Mouse (Mus musculus): ENCODE measurements around the gene Ydjc. TPM values are rescaled to one million over a fixed set of nuclear protein-coding genes. Genes with fewer than 3 reads are reported as not detected.
A peak's percentile ranks its signal among the peaks of the same experiment; 100 is the strongest.
"Not testable (repeated sequence)": the region's sequence is repeated elsewhere in the genome, so short reads cannot be mapped to it uniquely, and the experiment has no call there.

Ydjc gene
- polyA plus RNA-seq, 1 experiment from 2014 or later = 7.5 TPM

DNA sequence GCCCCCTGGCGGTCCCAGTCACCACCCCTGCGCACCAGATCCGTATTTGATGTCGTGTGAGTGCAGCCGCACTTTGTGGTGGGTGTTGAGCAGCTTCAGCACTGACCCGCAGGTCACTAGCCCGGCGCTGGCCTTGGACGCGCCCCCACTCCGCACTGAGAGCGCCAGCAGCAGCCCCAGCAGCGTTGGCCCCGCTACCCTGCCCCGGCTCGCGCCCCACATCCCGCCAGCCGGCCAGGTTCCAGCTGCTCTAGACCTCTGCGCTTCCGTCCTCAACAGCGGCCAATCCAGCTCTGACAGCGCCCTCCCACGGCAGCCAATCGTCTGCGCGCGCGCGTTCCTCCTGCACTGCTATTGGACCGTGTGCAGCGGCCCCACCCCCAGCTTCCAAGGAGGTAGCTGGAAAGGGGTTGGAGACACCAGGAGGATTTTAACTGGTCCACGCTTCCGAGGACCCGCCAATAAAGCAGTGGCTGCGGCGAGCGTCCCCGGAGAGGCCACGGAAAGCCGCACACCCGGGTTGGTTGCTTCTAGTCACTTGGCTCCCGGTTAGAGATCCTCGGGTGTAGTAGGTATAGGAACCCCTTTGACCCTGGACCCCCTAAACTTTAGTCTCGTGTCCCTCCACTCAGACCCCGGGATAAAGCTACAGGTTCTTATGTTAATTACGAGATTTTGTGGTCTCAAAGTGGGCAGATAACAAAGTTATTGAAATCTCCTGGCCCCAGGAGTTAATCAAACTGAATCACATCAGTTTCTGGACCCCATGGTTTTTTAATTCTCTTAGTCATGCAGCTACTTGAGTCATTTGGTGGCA is 12.1 kb upstream of the Ydjc start, which contains the start of gene Sdf2l1:
Sdf2l1 (minus strand) TSS at position 295 of the 817 bp plus-strand sequence.
- peaks cover 23% of the 10 kb centered on the region for H3K4me1 ChIP-seq
- under 1% methylated on average over 47 of the region's 47 CpGs for WGBS

DNA sequence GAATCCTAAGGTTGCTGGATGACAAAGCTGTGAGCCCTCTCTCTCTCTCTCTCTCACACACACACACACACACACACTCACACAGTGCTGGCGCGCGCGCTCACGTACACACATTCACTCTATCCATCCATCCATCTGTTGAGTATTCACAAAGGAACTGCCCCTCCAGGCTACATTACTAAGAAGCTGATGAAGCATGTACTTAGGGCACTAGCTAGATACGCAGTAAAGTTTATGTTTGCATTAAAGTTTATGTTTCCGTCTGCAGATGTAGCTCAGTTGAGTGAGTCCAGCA is 11.6 kb upstream of the Ydjc start:
- no peaks in the 10 kb centered on the region for H3K9me3 ChIP-seq
- H3K27ac ChIP-seq (replicated peaks) = peak overlapping the region; percentile 93
- peaks cover 15% of the 10 kb centered on the region for H3K36me3 ChIP-seq (replicated peaks)
- H3K4me1 ChIP-seq = peaks cover 23% of the 10 kb centered on the region
- WGBS = 39% methylated on average over 7 of the region's 7 CpGs
- H3K27me3 ChIP-seq (replicated peaks; ENCODE audit: low read depth, poor library complexity, severe bottlenecking) = no peaks in the 10 kb centered on the region
- DNase-seq (ENCODE audit: low spot score) = peak; percentile 39
- H3K4me3 ChIP-seq = peak overlapping the region; percentile 87

More for the DNA sequence above, 12.1 kb upstream of the Ydjc start, which contains the start of gene Sdf2l1:
- Histone ChIP-seq H3K36me3 (replicated peaks) (peaks cover 15% of the 10 kb centered on the region), H3K27ac (replicated peaks) (peak within 1 kb of the TSS; percentile 93), H3K4me3 (peak within 1 kb of the TSS; percentile 87), H3K9me3 (no peaks in the 10 kb centered on the region), H3K27me3 (replicated peaks; ENCODE audit: low read depth, poor library complexity, severe bottlenecking) (no peaks in the 10 kb centered on the region)
- peak; percentile 99 for DNase-seq (ENCODE audit: low spot score)

DNA sequence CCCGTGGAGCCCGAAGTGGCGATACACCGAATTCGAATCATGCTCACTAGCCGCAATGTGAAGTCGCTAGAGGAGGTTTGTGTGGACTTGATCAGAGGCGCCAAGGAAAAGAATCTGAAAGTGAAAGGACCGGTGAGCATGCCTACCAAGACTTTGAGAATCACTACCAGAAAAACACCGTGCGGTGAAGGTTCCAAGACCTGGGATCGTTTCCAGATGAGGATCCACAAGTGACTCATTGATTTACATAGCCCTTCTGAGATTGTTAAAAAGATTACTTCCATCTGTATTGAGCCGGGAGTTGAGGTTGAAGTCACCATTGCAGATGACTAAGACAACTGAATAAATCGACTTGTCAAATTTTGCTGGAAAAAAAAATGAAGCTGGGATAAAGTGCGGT is 7.1 kb upstream of the Ydjc start:
- H3K36me3 ChIP-seq (replicated peaks) = no peaks in the 10 kb centered on the region
- no peak overlapping the region for H3K4me3 ChIP-seq
- H3K27ac ChIP-seq (replicated peaks) = no peak overlapping the region
- H3K4me1 ChIP-seq = peaks cover 7% of the 10 kb centered on the region
- no peaks in the 10 kb centered on the region for H3K27me3 ChIP-seq (replicated peaks; ENCODE audit: low read depth, poor library complexity, severe bottlenecking)
- 84% methylated on average over 15 of the region's 15 CpGs for WGBS
- no peak for DNase-seq (ENCODE audit: low spot score)
- H3K9me3 ChIP-seq = no peaks in the 10 kb centered on the region

DNA sequence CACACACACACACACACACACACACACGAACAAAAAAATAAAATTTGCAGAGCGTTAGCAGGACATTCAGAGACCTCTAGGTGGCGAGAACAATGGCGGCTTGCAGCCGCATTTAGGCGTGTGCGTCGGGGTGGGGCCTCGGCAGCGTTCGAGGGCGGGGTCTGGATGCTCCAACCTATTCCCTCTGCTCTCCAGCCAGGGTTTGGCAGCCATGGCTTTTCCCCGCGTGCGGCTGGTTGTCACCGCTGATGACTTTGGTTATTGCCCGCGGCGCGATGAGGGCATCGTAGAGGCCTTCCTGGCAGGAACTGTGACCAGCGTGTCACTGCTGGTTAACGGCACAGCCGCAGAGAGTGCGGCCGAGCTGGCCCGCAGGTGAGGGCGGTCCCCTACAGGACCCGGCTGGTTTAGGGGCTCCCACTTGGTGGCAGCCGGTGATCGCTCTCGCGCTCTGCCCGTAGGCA is 2.4 kb downstream of the Ydjc start, which contains the start of gene Ccdc116:
Ccdc116 (minus strand) TSS at position 458 of the 464 bp plus-strand sequence.
- under 1% methylated on average over 34 of the region's 34 CpGs for WGBS
- peaks cover 15% of the 10 kb centered on the region for H3K36me3 ChIP-seq (replicated peaks)
- H3K4me1 ChIP-seq = peaks cover 29% of the 10 kb centered on the region
- no peaks in the 10 kb centered on the region for H3K9me3 ChIP-seq
- peak within 1 kb of the TSS; percentile 72 for H3K4me3 ChIP-seq
- H3K27me3 ChIP-seq (replicated peaks; ENCODE audit: low read depth, poor library complexity, severe bottlenecking) = peaks cover 19% of the 10 kb centered on the region
- DNase-seq (ENCODE audit: low spot score) = peak; percentile 92
- H3K27ac ChIP-seq (replicated peaks) = peak within 1 kb of the TSS; percentile 65

DNA sequence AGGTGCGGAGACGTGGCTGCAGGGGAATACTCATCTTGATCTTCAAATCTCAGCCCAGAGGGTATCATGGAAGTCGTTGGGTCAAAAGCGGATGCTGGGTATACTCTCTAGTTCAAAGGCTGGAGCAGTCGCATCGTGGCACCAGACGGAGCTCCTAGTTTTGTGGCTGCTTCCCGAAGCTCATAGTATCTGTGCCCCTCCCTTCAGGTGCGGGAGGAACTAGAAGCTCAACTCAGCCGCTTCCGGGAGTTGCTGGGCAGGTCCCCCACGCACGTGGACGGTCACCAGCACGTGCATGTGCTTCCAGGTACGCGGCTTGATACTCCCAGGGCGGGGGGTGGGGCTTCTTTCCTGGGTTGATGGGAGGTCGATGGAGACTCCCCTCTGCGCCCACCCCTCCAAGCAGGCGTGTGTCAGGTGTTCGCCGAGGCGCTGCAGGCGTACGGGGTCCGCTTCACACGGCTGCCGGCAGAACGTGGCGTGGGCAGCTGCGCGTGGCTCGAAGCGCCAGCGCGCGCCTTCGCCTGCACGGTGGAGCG is 3.0 kb downstream of the Ydjc start:
- Histone ChIP-seq H3K4me3 (peak overlapping the region; percentile 72), H3K27ac (replicated peaks) (peak overlapping the region; percentile 65; the same call in 1 of the 2 replicates), H3K9me3 (no peaks in the 10 kb centered on the region), H3K36me3 (replicated peaks) (peaks cover 21% of the 10 kb centered on the region), H3K27me3 (replicated peaks; ENCODE audit: low read depth, poor library complexity, severe bottlenecking) (peaks cover 19% of the 10 kb centered on the region), H3K4me1 (peaks cover 29% of the 10 kb centered on the region)
- DNase-seq (ENCODE audit: low spot score) = peak; percentile 53
- WGBS = under 1% methylated on average over 41 of the region's 41 CpGs

DNA sequence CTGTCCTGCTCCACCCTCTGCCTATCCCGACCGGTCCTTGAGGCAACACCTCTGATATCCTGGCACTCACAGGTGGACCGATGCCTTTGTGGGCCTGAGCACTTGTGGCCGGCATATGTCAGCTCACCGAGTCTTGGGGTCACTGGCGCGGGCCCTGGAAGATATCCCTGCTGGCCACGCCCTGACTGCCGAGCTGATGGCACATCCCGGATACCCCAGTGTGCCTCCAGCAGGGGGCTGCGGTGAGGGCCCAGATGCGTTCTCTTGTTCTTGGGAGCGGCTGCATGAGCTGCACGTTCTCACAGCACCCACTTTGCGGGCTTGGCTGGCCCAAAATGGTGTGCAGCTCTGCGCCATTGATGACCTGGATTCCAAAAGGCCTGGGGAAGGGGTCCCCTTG is 3.7 kb downstream of the Ydjc start:
- Histone ChIP-seq H3K36me3 (replicated peaks) (peaks cover 28% of the 10 kb centered on the region), H3K27ac (replicated peaks) (no peak overlapping the region; the same call in 1 of the 2 replicates), H3K9me3 (no peaks in the 10 kb centered on the region), H3K4me3 (peak overlapping the region; percentile 72), H3K27me3 (replicated peaks; ENCODE audit: low read depth, poor library complexity, severe bottlenecking) (peaks cover 19% of the 10 kb centered on the region), H3K4me1 (peaks cover 29% of the 10 kb centered on the region)
- WGBS = 5% methylated on average over 16 of the region's 16 CpGs
- peak; percentile 77 for DNase-seq (ENCODE audit: low spot score)

DNA sequence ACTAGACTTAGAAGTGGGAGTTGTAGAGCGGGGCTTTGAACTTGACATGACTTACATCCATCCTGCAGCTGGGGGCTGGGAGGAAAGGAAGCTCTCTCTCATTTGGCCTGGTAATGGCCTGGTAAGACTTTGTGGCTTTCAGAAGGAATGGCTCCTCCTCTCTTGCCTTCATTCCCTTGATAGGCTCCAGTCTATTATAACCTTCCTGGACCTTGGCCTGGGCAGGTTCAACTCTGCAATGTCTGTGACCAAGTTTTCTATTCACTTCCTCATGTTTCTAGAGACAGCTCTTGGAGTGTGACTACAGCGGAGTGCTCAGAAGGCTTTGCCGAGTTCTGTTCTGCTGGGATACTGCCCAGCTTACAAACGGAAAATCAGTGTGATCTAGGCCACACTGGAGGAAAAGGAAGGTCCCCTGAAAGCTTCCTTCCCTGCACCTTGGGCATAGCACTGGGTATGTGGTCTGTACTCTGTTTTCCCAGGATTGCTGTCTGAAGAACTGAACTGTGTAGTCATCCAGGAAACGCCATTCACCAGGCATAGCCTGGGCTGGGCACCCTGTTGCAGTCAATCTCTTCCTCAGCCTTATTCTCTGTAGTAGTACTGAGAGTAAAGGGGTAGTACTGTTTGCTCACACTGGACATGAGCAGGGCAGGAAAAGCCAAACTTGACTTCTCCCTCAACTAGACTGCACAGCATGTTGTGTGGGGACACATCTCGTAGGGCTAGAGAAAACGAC is 6.3 kb downstream of the Ydjc start:
- Histone ChIP-seq H3K27me3 (replicated peaks; ENCODE audit: low read depth, poor library complexity, severe bottlenecking) (peaks cover 19% of the 10 kb centered on the region), H3K4me3 (no peak overlapping the region), H3K36me3 (replicated peaks) (peaks cover 51% of the 10 kb centered on the region), H3K4me1 (peaks cover 19% of the 10 kb centered on the region), H3K9me3 (no peaks in the 10 kb centered on the region), H3K27ac (replicated peaks) (no peak overlapping the region)
- no peak for DNase-seq (ENCODE audit: low spot score)
- WGBS = 91% methylated on average over 7 of the region's 7 CpGs

DNA sequence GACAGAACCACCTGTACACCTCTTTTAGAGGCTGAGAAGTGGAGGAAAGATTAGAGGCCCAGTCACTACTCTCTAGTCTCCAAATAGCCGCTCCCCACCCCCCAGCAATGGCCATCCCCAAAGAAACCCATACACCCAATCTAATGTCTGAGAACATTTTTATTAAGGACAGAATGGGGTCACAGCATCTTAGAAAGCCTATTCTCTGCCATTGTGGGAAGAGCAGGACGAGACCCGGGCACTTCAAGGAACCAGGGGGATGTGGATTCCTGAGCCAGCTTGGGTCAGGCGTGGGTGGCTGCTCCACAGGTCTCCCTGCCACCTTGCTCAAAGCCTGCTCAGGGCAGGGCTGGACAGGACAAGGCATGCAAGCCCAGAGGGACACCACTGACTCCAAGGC is 7.5 kb downstream of the Ydjc start:
- peaks cover 63% of the 10 kb centered on the region for H3K36me3 ChIP-seq (replicated peaks)
- no peak overlapping the region for H3K4me3 ChIP-seq
- peaks cover 17% of the 10 kb centered on the region for H3K4me1 ChIP-seq
- 96% methylated on average over 4 of the region's 4 CpGs for WGBS
- peaks cover 18% of the 10 kb centered on the region for H3K27me3 ChIP-seq (replicated peaks; ENCODE audit: low read depth, poor library complexity, severe bottlenecking)
- no peaks in the 10 kb centered on the region for H3K9me3 ChIP-seq
- DNase-seq (ENCODE audit: low spot score) = no peak
- no peak overlapping the region for H3K27ac ChIP-seq (replicated peaks)

DNA sequence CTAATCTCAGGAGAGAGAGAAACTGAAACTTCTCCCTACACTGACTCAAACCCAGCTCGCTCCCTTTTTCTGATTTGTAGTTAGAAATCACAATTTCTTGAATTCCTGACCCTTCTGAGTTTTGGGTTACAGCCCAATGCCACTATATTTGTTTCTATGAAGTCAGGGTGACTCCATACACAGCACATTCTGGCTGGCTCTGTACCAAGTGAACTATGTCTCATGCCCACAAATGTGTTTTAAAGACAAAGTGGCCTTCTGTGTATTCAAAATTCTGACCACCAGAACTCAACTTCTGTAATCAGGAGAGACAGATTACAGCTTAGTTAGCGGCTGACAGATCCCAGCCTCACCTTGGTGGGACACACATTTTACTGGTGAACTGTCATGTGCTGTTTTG is 9.9 kb downstream of the Ydjc start:
- Histone ChIP-seq H3K4me1 (no peaks in the 10 kb centered on the region), H3K27me3 (replicated peaks; ENCODE audit: low read depth, poor library complexity, severe bottlenecking) (no peaks in the 10 kb centered on the region), H3K4me3 (no peak overlapping the region), H3K36me3 (replicated peaks) (peaks cover 88% of the 10 kb centered on the region), H3K9me3 (no peaks in the 10 kb centered on the region), H3K27ac (replicated peaks) (no peak overlapping the region)
- DNase-seq (ENCODE audit: low spot score) = no peak
- WGBS = 96% methylated on average over 2 of the region's 2 CpGs

DNA sequence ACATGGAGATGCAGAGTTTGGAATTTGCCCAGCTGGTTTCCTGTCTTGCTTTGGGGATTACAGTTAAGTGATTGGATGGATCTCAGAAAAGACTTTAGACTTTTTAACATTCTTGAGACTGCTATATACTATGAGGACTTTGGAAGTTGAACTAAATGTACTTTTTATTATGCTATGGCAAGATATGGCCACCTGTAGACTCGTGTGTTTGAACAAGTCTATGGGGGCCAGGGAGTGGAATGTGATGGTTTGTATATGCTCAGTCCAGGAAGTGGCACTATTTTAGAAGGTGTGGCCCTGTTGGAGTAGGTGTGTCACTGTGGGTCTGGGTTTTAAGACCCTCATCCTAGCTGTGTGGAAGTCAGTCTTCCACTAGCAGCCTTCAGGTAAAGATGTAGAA is 21.1 kb downstream of the Ydjc start:
- not testable (repeated sequence) for H3K27ac ChIP-seq (replicated peaks); DNase-seq (ENCODE audit: low spot score); H3K4me1 ChIP-seq; H3K9me3 ChIP-seq; H3K4me3 ChIP-seq; H3K27me3 ChIP-seq (replicated peaks; ENCODE audit: low read depth, poor library complexity, severe bottlenecking)
- peaks cover 85% of the 10 kb centered on the region for H3K36me3 ChIP-seq (replicated peaks)
- 88% methylated on average over 1 of the region's 1 CpGs for WGBS

DNA sequence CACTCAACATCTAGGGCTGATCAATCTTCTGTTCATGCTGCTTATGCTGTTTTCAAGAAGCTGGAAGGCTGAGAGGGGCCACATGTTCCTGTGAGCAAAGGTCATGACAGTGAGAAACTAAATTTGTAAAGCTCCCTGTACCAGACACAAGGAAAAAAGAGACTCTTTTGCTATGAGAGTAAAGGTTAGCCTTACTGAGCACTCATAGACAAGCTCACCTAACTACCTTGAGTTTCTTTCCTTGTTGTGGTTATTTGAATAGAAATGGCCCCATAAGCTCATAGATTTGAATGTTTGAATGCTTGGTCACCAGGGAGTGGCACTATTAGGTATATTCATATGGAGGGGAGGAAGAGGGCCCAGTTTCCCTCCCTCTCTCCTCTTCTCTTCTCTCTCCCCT is 22.8 kb downstream of the Ydjc start:
- DNase-seq (ENCODE audit: low spot score) = no peak
- no peaks in the 10 kb centered on the region for H3K9me3 ChIP-seq
- H3K27ac ChIP-seq (replicated peaks) = no peak overlapping the region
- H3K4me3 ChIP-seq = no peak overlapping the region
- no peaks in the 10 kb centered on the region for H3K27me3 ChIP-seq (replicated peaks; ENCODE audit: low read depth, poor library complexity, severe bottlenecking)
- peaks cover 94% of the 10 kb centered on the region for H3K36me3 ChIP-seq (replicated peaks)
- no peaks in the 10 kb centered on the region for H3K4me1 ChIP-seq

DNA sequence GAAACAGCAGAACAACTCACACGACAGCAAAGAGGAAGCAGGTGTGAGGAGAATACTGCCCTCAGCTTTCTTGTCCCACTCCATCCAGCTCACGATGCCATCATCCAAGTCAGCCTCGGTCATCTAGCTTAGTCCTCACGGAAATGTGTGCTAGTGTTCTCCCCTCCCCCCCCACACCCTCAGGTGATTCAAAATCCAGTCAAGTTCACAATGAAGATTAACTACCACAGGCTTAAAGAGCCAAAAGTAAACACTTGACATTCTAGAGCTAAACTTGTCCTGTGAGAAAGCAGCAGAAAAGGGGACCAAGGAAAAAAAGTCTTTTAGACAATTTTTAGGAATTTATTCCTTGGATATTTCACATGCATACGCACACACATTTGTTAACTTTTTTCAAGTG is 23.6 kb downstream of the Ydjc start:
- Histone ChIP-seq H3K36me3 (replicated peaks) (peaks cover 96% of the 10 kb centered on the region), H3K27me3 (replicated peaks; ENCODE audit: low read depth, poor library complexity, severe bottlenecking) (no peaks in the 10 kb centered on the region), H3K4me3 (no peak overlapping the region), H3K9me3 (no peaks in the 10 kb centered on the region), H3K4me1 (no peaks in the 10 kb centered on the region), H3K27ac (replicated peaks) (no peak overlapping the region)
- WGBS = 92% methylated on average over 5 of the region's 5 CpGs
- DNase-seq (ENCODE audit: low spot score) = no peak

Data from embryonic facial prominence, embryonic 10.5 days (tissue).